Mouse (Mus musculus) liver, embryonic 14.5 days (tissue): Measurements from ENCODE around the gene Fgfr2.

Experiments used
- CTCF ChIP-seq: IDR thresholded peaks from 2 replicates; pipeline ENCODE4 v1.5.1; 2016; ENCODE audit warnings: antibody characterized with exemption, low read depth, control low read depth
- EP300 ChIP-seq: IDR thresholded peaks from 2 replicates; pipeline ENCODE4 v1.6.1; 2016; ENCODE audit warnings: antibody characterized with exemption, low read depth

DNA sequence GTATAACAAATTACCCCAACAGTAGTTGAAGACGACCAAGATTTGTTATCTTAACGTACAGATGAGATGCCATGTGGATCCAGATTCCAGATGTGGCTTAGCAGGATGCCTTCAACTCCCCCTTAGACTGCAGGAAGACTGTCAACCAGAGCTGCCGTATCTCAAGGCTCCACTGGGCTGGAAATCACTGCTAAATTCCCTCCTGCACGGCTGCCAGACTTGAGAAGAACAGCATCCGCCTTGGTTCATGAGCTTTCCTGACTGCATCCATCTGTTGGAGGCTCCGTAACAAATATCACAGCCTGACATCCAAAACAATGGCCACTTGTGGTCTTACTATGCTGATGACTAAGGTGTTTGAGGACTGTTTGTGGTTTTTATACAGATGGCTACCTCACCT, 635.8 kb downstream of the Fgfr2 start:
- TF ChIP-seq CTCF (no peak), EP300 (no peak)
